Mouse (Mus musculus) myocyte (in vitro differentiated cells): Measurements from ENCODE around the gene Ccdc174. TPM values are rescaled to one million over a fixed set of nuclear protein-coding genes. Genes with fewer than 3 reads are reported as not detected.

Experiments used
- H3K27me3 ChIP-seq: one replicate; pipeline ENCODE4 v1.6.1; 2011; ENCODE audit not compliant: control insufficient read depth, insufficient read depth, insufficient read length
- H3K36me3 ChIP-seq: one replicate; pipeline ENCODE4 v1.6.1; 2011; ENCODE audit not compliant: control insufficient read depth, insufficient read depth
- H3K4me2 ChIP-seq: one replicate; pipeline ENCODE4 v1.6.1; 2011; ENCODE audit warnings: low read depth, control low read depth
- H3K4me3 ChIP-seq: one replicate; pipeline ENCODE4 v1.5.1; 2011; ENCODE audit warnings: mild to moderate bottlenecking, control low read depth, moderate library complexity
- H3K79me2 ChIP-seq: one replicate; pipeline ENCODE4 v1.6.1; 2011; ENCODE audit not compliant: control insufficient read depth, insufficient read depth
- H3ac ChIP-seq: one replicate; pipeline ENCODE4 v1.6.1; 2011; ENCODE audit not compliant: control insufficient read depth, insufficient read length
- CEBPB ChIP-seq: IDR thresholded peaks from 2 replicates; pipeline ENCODE4 v1.6.1; 2011; ENCODE audit warnings: mild to moderate bottlenecking, moderate library complexity; ENCODE audit not compliant: poor library complexity, insufficient read depth, severe bottlenecking
- E2F4 ChIP-seq: IDR thresholded peaks from one replicate; pipeline ENCODE4 v1.6.1; 2011; ENCODE audit warnings: mild to moderate bottlenecking, control low read depth, moderate library complexity; ENCODE audit not compliant: insufficient read depth
- MAX ChIP-seq: IDR thresholded peaks from one replicate; pipeline ENCODE4 v1.6.1; 2011; ENCODE audit warnings: low read depth, mild to moderate bottlenecking, control low read depth
- MYOD1 ChIP-seq, 3 experiments: IDR thresholded peaks; one replicate each; pipeline ENCODE4 v1.6.1; 2011; ENCODE audit warnings: control low read depth in 2 of 3, low read depth in 2 of 3, mild to moderate bottlenecking in 2 of 3, moderate library complexity in 1 of 3; ENCODE audit not compliant: insufficient read length in 2 of 3, control insufficient read depth in 1 of 3
- MYOG ChIP-seq, 3 experiments: IDR thresholded peaks; one replicate each; pipeline ENCODE4 v1.6.1; 2011; ENCODE audit warnings: control low read depth in 2 of 3, low read depth in 2 of 3, mild to moderate bottlenecking in 2 of 3; ENCODE audit not compliant: insufficient read length in 2 of 3, control insufficient read depth in 1 of 3, insufficient read depth in 1 of 3
- POLR2A ChIP-seq: IDR thresholded peaks from one replicate; pipeline ENCODE4 v1.6.1; 2011; ENCODE audit warnings: low read depth, mild to moderate bottlenecking, control low read depth, moderate library complexity; ENCODE audit not compliant: insufficient read length
- POLR2AphosphoS2 ChIP-seq: IDR thresholded peaks from one replicate; pipeline ENCODE4 v1.6.1; 2011; ENCODE audit warnings: low read depth, control low read depth; ENCODE audit not compliant: insufficient read length
- REST ChIP-seq: IDR thresholded peaks from one replicate; pipeline ENCODE4 v1.6.1; 2011; ENCODE audit warnings: mild to moderate bottlenecking, control low read depth, moderate library complexity; ENCODE audit not compliant: insufficient read depth, insufficient read length
- SRF ChIP-seq: IDR thresholded peaks from one replicate; pipeline ENCODE4 v1.6.1; 2011; ENCODE audit warnings: low read depth; ENCODE audit not compliant: control insufficient read depth, insufficient read length
- TCF12 ChIP-seq: IDR thresholded peaks from one replicate; pipeline ENCODE4 v1.6.1; 2011; ENCODE audit warnings: mild to moderate bottlenecking, control low read depth; ENCODE audit not compliant: poor library complexity, insufficient read depth, severe bottlenecking
- TCF3 ChIP-seq: IDR thresholded peaks from one replicate; pipeline ENCODE4 v1.6.1; 2011; ENCODE audit warnings: low read depth, control low read depth; ENCODE audit not compliant: insufficient read length
- USF1 ChIP-seq: IDR thresholded peaks from one replicate; pipeline ENCODE4 v1.6.1; 2011; ENCODE audit warnings: low read depth, mild to moderate bottlenecking, control low read depth, moderate library complexity
- polyA plus RNA-seq: library from polyadenylated mRNA; unstranded; fragments of >200 nt; fragmentation: generic; extraction: Trizol; gene quantifications from one replicate; pipeline ENCODE4 v1.2.1, GENCODE M21; 2012; ENCODE audit warnings: missing spikeins

Gene Ccdc174
- polyA plus RNA-seq, 1 experiment: 6.5 TPM

GRCm38 (mm10) chr6:91868091-91868490 is 9.8 kb upstream of the Ccdc174 start:
- Histone ChIP-seq H3K79me2 (no peaks in the 10 kb centered on the region), H3K4me3 (no peak overlapping the region), H3K4me2 (no peak overlapping the region), H3K27me3 (peaks cover 58% of the 10 kb centered on the region), H3K36me3 (no peaks in the 10 kb centered on the region), H3ac (no peak overlapping the region)
- TF ChIP-seq CEBPB (no peak), MAX (no peak), POLR2A (no peak)

GRCm38 (mm10) chr6:91872781-91873180 is 5.1 kb upstream of the Ccdc174 start:
- Histone ChIP-seq H3K4me3 (no peak overlapping the region), H3K79me2 (no peaks in the 10 kb centered on the region)

GRCm38 (mm10) chr6:91883859-91884258 is 6.0 kb downstream of the Ccdc174 start:
- Histone ChIP-seq H3K4me2 (no peak overlapping the region), H3K4me3 (no peak overlapping the region), H3K79me2 (peaks cover 7% of the 10 kb centered on the region), H3K36me3 (peaks cover 67% of the 10 kb centered on the region), H3ac (no peak overlapping the region), H3K27me3 (no peaks in the 10 kb centered on the region)
- TF ChIP-seq REST (no peak), USF1 (no peak), TCF3 (no peak)

More at GRCm38 (mm10) chr6:91872781-91873180, 5.1 kb upstream of the Ccdc174 start:
- H3K36me3 ChIP-seq: no peaks in the 10 kb centered on the region
- H3K27me3 ChIP-seq: peaks cover 42% of the 10 kb centered on the region
- TF ChIP-seq REST (no peak), E2F4 (no peak), POLR2AphosphoS2 (no peak), USF1 (no peak), POLR2A (no peak), TCF3 (no peak), MAX (no peak), TCF12 (no peak), SRF (no peak), MYOG (IDR thresholded peaks at IDR 0.05; ENCODE audit: control insufficient read depth in 1 of 3, insufficient read depth in 1 of 3, insufficient read length in 2 of 3, low read depth in 2 of 3) (no peak), MYOD1 (IDR thresholded peaks at IDR 0.05; ENCODE audit: control insufficient read depth in 1 of 3, insufficient read length in 2 of 3, low read depth in 2 of 3) (no peak), CEBPB (no peak)
- no peak overlapping the region for H3K4me2 ChIP-seq
- H3ac ChIP-seq: no peak overlapping the region

- Histone ChIP-seq H3K4me2 (no peak overlapping the region), H3K79me2 (no peaks in the 10 kb centered on the region), H3K4me3 (no peak overlapping the region), H3K36me3 (peaks cover 67% of the 10 kb centered on the region), H3K27me3 (no peaks in the 10 kb centered on the region), H3ac (no peak overlapping the region)
- TF ChIP-seq MYOG (IDR thresholded peaks at IDR 0.05; ENCODE audit: control insufficient read depth in 1 of 3, insufficient read depth in 1 of 3, insufficient read length in 2 of 3, low read depth in 2 of 3) (no peak), MYOD1 (IDR thresholded peaks at IDR 0.05; ENCODE audit: control insufficient read depth in 1 of 3, insufficient read length in 2 of 3, low read depth in 2 of 3) (no peak), TCF3 (no peak), POLR2A (no peak), TCF12 (no peak), MAX (no peak), E2F4 (no peak), POLR2AphosphoS2 (no peak), USF1 (no peak), REST (no peak), SRF (no peak), CEBPB (no peak)
Observed at GRCm38 (mm10) chr6:91889255-91889906, 11.5 kb downstream of the Ccdc174 start.

DNA sequence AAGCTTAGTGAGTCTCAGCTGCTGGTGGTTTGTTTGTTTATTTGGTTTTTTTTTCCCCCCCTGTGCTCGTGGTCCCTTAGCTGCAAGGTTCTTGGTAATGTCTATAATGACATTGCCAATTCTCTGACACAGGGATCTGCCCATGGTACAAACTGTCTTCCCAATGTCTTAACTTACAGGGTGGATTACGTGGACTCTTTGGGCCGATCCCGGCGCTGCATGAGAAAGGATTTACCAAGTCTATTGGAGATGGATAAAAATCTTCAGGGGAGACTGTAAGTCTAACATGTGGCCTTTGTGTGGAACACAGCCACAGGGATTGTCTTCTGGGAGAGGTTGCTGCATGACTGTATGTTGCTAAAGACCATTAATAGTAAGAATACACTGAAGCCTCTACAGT is 12.8 kb downstream of the Ccdc174 start:
- Histone ChIP-seq H3K36me3 (peaks cover 61% of the 10 kb centered on the region), H3K4me3 (no peak overlapping the region), H3K79me2 (no peaks in the 10 kb centered on the region), H3K27me3 (no peaks in the 10 kb centered on the region), H3K4me2 (no peak overlapping the region), H3ac (no peak overlapping the region)
- TF ChIP-seq MAX: no peak
- TF ChIP-seq TCF12: no peak
- TF ChIP-seq SRF: no peak
- TF ChIP-seq POLR2A: no peak
- no peak for TF ChIP-seq MYOG (IDR thresholded peaks at IDR 0.05; ENCODE audit: control insufficient read depth in 1 of 3, insufficient read depth in 1 of 3, insufficient read length in 2 of 3, low read depth in 2 of 3)
- no peak for TF ChIP-seq E2F4
- TF ChIP-seq TCF3: no peak
- no peak for TF ChIP-seq POLR2AphosphoS2
- no peak for TF ChIP-seq REST
- no peak for TF ChIP-seq MYOD1 (IDR thresholded peaks at IDR 0.05; ENCODE audit: control insufficient read depth in 1 of 3, insufficient read length in 2 of 3, low read depth in 2 of 3)
- no peak for TF ChIP-seq USF1
- TF ChIP-seq CEBPB: no peak
